Mouse (Mus musculus) layer of hippocampus, adult 8-10 months (tissue): ENCODE measurements around the gene Cfhr2. TPM values are rescaled to one million over a fixed set of nuclear protein-coding genes. Genes with fewer than 3 reads are reported as not detected.
"Not testable (repeated sequence)": the region's sequence is repeated elsewhere in the genome, so short reads cannot be mapped to it uniquely, and the experiment has no call there.

Source experiments
- DNase-seq, 2 experiments: peaks; one replicate each; pipeline ENCODE4 v3.0.0; 2022; ENCODE audit warnings: low spot score in 2 of 2
- total RNA-seq, 4 experiments: library from RNA; stranded (reverse); gene quantifications; 2 replicates each; pipeline ENCODE4 v1.2.4; 2022

Gene Cfhr2
- total RNA-seq, result 1 to 10 TPM in 1 of 4 experiments, under 1 TPM in 2, not detected in 1; 0.27 to 1.1 (median 0.70) TPM

DNA sequence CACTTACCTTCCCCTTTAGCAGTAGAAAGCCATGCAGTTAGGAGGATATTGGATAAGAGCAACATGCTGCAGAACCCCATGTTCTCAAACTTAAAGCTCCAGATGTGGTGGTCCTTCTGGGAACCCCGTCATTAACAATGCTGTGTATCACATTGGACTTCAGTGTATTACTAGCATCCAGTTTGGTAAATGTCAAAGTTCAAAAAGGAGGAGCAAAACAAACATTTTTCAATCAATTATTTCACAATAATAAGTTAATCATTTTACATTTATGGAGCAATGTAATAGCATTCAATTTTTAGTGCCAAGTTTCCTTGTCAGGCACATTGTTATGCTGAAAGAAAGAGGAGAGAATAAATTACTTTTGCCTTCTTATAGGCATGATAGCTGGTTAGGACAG, at the start of gene Cfhr2:
Gene Cfhr2 (minus strand): TSS at position 155 of the 400 bp plus-strand sequence.
- DNase-seq, result no peak

DNA sequence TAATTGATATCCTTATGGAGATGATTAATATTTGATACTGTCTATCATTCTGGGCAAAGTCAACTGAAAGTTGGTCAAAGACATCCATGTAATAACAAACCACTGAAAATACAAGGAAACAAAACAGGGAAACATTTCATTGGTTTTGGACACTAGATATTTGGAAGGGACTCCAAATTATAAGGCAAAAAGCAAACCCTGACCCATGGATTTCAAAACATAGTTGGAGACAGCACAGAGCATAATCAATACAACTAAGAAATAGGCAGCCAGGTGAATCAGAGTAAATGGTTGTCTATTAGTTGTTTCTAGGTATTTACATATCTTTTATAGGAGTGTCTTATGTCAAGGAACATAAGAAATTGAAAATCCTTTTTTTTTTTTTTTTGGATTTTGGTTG, 5.2 kb upstream of the Cfhr2 start:
- no peak for DNase-seq

GRCm38 (mm10) chr1:139860176-139860575, 1.7 kb upstream of the Cfhr2 start:
- no peak for DNase-seq

DNA sequence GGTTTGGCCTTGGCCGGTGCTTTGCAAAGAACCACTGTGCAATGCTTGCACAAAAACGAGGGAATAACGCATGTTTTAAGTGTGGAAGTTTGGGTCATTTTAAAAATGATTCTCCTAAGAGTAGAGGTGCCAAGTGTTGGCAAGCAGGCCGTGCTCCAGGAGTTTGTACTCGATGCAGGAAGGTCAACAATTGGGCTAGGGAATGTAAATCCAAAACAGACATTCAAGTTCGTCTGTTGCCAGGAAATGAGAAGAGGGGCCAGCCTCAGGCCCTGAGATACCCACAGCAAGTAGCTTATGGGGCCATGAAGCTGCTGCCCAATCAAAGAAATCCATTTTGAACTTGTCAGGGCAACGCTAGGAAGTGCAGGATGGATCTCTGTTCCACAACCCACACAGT, 18.8 kb downstream of the Cfhr2 start:
- DNase-seq, result no peak

- no peak for DNase-seq
Observed at GRCm38 (mm10) chr1:139839290-139839689, 19.2 kb downstream of the Cfhr2 start.

- DNase-seq, result no peak
Observed at GRCm38 (mm10) chr1:139808594-139808993, 49.9 kb downstream of the Cfhr2 start.

GRCm38 (mm10) chr1:139781143-139781542, 77.4 kb downstream of the Cfhr2 start, which contains the start of gene Gm4788:
Gene Gm4788 (minus strand): TSS chr1:139781243.
- no peak for DNase-seq

DNA sequence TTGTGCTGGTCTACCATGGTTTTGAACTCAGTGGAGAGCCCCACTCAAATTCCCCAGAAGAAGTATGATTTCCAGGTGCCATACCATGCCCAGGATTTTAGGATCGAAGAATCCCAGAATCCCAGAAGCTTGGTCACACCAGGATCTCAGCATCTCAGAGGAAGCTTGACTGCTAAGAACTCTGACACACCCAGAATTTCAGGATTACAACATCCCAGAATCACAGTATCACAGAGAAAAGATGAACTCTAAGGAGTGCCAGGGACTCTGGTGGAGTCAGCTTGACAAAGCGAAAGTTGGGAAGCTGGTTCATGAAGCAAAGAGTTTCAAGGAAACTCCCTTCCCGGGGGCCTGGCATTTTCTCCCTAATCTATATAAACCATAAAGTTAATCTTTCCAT, 88.6 kb downstream of the Cfhr2 start:
- not testable (repeated sequence) for DNase-seq

Other genes with a start within 250 kb of the Cfhr2 start
- gene Gm4788, start 77.5 kb downstream of the Cfhr2 start, total RNA-seq, result under 1 TPM in 1 of 4 experiments, not detected in 3; 0.25 TPM